Mouse (Mus musculus) heart, adult 2 months (tissue): ENCODE results near the gene Arsg.

ENCODE experiments used
- CTCF ChIP-seq: fragments of 200-600 bp; IDR thresholded peaks from 2 replicates; pipeline ENCODE4 v1.8.1; 2022; ENCODE audit warnings: antibody characterized with exemption, mild to moderate bottlenecking, moderate library complexity
- POLR2A ChIP-seq: fragments of 200-500 bp; IDR thresholded peaks from 2 replicates; pipeline ENCODE4 v1.6.1; 2011; ENCODE audit warnings: mild to moderate bottlenecking, low read depth, low read length, control low read depth; ENCODE audit not compliant: insufficient read depth

GRCm38 (mm10) chr11:109479575-109480285, 6.6 kb downstream of the Arsg start:
- TF ChIP-seq POLR2A (no peak), CTCF (no peak)
